Mouse (Mus musculus): ENCODE results near the gene Lman2l. TPM values are rescaled to one million over a fixed set of nuclear protein-coding genes. Genes with fewer than 3 reads are reported as not detected.

Lman2l gene
- 39.1 and 39.6 TPM in 2 replicates for polyA plus RNA-seq (2012; rRNA removed)

DNA sequence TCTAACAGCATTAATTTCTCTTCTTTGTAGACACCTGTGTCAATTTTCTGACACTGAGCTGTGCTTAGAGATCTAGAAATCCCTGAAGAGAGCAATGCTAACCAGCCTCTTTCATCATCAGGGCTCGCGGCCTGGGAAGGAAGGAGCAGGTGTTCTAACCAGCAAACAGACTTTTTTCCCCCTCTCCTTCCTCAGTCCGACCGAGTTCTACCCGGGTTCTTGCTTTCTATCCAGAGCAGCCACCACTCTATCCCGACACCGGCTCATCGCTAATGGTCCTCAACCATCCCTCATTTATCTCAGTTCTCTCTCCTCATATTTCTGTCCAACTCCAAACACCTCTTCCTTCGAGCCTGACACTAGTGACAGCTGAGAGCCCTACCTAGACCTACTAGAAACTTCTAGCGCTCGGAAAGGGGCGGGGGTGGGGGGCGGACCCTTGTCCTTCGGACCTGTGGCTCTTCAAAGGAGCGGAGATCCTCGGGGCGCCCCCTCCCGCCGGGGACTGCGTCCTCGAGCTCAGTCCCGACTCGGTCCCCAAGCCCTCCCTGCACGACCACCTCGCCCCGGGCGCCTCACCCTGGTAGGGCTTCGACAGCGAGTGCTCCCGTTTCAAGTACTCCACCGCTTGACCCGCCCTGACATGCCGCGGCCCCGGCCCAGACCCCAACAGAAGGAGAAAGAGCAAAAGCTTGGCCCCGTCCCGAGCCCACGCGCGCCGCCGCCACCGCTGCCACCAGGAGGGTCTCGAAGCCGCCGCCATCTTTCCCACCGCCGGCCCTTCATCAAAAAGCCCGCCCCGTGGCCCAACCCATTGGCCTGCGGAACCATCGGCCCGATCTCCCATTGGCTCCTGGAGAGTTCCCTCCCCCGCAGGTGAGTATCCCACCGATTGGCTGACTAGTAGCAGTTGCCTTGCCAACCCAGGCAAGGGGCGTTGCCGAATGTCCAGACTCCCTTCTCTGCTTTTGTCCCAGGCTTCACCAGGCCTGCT is at the start of gene Lman2l:
Gene Lman2l, minus strand, starts transcription at position 801 of the 994 bp plus-strand sequence.
- peak; percentile 97 to 98 for DNase-seq (ENCODE audit: extremely low spot score in 1 of 2, low spot score in 1 of 2)

- DNase-seq (ENCODE audit: extremely low spot score in 1 of 2, low spot score in 1 of 2): no peak
Observed at GRCm38 (mm10) chr1:36493299-36493698, 48.2 kb upstream of the Lman2l start.

- no peak for DNase-seq (ENCODE audit: extremely low spot score in 1 of 2, low spot score in 1 of 2)
Observed at GRCm38 (mm10) chr1:36492416-36493139, 47.5 kb upstream of the Lman2l start.

- no peak for DNase-seq (ENCODE audit: extremely low spot score in 1 of 2, low spot score in 1 of 2)
Observed at GRCm38 (mm10) chr1:36489661-36490060, 44.6 kb upstream of the Lman2l start.

DNA sequence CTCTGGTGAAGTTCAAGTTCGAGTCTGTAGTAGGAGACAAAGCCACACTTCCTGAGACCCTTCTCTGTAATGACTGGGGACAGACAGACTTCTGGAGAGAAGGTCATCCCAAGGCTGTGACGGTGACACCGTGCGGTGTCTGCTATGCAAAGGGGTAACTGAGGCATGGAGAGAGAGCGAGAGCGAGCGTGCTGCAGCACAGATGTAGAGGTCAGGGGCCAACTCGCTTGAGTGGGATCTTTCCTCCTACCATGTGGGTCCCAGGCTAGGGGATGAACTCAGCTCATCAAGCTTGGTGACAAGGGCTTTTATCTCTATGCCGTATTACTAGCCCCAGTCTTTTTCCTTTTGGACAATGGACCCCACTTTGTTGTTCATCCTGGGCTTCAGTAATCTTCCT is 42.0 kb upstream of the Lman2l start:
- DNase-seq (ENCODE audit: extremely low spot score in 1 of 2, low spot score in 1 of 2): no peak

- DNase-seq (ENCODE audit: extremely low spot score in 1 of 2, low spot score in 1 of 2): no peak
Observed at GRCm38 (mm10) chr1:36485080-36485479, 40.0 kb upstream of the Lman2l start.

DNA sequence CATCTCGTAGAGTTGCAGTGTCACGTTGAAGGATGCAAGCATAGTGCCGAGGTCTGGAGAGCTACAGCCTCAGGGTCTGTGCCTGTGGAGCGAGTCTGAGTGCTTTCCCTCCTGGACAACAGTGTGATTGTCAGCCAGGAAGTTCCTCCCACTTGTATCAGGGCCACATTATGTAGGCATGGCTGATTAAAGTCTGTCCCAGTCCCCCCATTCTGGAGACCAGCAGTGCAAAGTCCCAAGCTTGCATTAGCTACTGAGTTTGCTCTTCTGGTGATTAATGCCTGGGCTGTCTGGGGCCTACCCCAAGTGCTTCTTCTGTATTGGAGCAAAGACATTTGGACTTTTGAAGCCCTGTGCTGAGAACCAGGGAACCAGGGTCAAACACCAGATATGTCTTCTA is 38.8 kb upstream of the Lman2l start:
- DNase-seq (ENCODE audit: extremely low spot score in 1 of 2, low spot score in 1 of 2): no peak

DNA sequence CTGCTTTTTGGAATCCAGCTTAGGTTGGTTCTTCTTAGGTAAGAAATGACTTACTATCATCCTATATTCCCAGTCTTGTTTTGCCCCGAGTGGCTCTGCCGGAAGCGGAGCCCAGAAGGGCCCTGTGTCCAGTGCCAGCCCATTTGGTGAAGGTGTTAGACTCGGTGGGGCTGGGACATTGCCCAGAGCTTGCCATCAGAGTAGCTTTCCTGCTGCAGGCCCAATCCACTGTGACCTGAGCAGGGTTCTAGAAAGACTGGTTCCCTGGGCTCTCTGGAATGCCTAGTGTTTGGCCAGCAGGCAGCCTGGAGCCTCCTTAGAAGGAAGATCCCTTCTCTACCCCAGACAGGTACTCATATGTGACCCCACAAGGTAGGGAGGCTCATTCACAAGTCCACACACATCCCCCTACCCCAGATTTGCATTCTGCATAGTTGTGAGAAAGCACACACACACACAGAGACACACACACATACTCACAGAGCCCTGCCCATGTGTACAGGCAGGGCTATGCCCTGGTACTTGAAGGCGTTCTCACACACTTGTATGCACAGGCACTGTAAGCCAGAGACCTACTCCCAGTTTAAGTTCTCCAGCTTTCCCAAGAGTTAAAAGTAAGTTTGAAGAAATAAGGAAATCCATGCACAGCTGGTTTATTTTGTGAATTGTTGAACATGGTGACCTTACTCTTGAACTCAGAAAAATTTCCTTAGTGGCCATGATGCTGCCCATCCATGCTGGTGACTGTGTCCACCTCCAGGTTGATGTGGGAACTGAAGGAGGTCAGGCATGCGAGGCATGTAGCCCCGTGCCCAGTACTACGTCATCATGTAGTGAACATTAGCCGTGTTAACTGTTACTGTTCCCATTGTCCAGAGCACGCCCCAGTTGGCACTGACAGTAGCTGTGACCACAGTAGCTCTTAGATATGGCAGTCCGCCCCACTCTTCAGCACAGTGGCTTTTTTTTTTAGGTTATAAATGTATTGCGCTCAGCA is 35.1 kb upstream of the Lman2l start:
- no peak for DNase-seq (ENCODE audit: extremely low spot score in 1 of 2, low spot score in 1 of 2)

DNA sequence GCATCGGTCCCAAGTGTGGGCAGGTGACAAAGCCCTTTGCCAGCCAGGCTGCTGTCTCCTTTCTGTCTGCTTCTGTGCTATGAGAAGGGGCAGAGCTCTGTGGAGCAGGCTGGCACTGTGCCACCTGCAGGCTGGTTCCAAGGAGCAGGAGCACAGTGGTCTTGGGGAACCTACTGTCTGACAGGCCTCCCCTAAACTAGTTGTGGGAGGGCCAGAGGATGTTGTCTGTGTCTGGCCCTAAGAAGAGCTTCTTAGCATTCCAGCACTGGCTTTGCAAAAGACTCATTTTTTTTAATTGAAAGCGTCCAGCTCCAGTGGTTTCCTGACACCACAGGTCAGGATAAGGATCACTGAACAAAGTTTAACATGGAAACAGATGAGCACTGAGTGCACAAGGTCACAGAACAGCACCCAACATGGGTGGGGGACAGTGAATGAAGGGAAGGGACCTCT is 33.3 kb upstream of the Lman2l start:
- no peak for DNase-seq (ENCODE audit: extremely low spot score in 1 of 2, low spot score in 1 of 2)

GRCm38 (mm10) chr1:36476426-36476825 is 31.4 kb upstream of the Lman2l start:
- no peak for DNase-seq (ENCODE audit: extremely low spot score in 1 of 2, low spot score in 1 of 2)

DNA sequence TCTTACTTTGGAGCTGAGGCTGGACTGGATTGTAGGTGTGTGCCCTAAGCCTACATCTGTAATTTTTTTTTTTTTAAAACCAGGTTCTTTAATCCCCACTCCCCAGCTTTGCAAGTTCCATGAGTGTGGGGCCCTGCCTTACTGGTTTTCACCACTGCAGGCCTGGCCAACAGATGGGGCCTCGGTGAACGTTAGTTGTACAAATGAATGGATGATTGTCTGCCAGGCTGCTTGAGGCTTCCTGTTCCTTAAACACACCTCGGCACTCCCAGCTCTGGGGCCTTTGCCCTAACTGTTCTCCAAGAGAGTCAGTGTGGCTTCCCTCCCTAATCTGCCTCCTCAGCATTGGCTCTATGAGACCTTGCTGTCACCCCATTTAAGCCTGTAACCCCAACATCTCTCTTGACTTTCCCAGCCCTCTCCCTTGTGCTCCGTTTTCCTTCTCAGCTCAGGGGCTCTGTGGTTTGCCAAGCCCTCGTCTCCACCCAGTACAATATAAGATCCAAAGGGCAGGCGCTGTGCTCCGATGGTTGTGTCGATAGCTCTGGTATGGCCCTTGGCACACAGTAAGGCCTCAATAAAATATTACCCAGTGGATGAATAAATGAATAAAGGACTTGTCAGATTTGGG is 30.5 kb upstream of the Lman2l start:
- no peak for DNase-seq (ENCODE audit: extremely low spot score in 1 of 2, low spot score in 1 of 2)

DNA sequence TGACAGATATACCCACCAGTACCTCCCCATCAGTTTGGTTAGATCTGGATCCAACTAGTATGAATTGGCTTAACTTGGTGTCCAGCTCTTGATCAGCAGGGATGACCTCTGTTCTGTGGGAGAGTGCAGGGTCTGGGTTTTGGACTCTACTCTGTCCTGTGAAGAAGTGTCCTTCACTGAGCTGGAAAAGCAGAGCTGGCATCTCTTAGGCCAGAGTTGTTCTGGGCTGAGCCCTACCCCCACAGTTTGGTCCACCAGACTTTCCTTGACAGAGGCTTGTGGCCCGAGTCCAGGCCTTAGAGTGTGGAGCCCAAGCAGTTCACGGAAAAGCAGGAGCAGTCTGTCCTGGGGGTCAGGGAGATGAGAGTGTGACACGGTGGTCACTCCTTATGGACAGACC is 29.6 kb upstream of the Lman2l start:
- no peak for DNase-seq (ENCODE audit: extremely low spot score in 1 of 2, low spot score in 1 of 2)

DNA sequence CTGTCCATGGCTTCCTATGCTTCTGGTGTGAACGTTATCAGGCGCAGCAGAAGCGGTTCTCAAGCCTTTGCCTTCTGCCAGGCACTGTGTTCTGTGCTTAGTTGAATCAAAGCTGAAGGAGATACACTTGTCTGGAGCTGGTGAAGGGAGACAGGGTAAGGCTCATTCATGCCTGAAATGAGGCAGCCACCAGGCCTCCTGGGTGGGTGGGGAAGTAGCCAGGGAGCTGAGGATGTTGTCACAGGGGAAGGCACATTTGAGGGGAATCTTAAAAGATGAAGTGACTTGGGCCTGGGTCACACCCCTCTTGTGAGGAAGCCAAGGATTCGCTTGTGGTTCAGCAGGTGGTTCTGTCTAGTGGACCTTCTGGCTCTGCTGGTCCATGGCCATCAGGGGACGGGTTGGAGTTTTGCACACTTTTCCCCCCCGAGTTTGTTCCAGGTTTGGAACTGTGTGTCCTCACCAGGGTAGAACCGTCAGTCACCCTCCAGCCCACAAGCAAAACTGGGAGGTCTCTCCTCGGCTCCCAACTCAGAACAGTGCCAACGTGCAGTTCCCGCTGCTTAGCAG is 28.2 kb upstream of the Lman2l start:
- no peak for DNase-seq (ENCODE audit: extremely low spot score in 1 of 2, low spot score in 1 of 2)

- DNase-seq (ENCODE audit: extremely low spot score in 1 of 2, low spot score in 1 of 2): no peak
Observed at GRCm38 (mm10) chr1:36472106-36472440, 27.0 kb upstream of the Lman2l start.

- peak; percentile 52 to 83 for DNase-seq (ENCODE audit: extremely low spot score in 1 of 2, low spot score in 1 of 2)
Observed at GRCm38 (mm10) chr1:36471181-36472105, 26.4 kb upstream of the Lman2l start, which contains the start of gene Cnnm4. Gene Cnnm4 (plus strand): TSS chr1:36471620.

GRCm38 (mm10) chr1:36469811-36470444 is 24.9 kb upstream of the Lman2l start:
- DNase-seq (ENCODE audit: extremely low spot score in 1 of 2, low spot score in 1 of 2): no peak

DNA sequence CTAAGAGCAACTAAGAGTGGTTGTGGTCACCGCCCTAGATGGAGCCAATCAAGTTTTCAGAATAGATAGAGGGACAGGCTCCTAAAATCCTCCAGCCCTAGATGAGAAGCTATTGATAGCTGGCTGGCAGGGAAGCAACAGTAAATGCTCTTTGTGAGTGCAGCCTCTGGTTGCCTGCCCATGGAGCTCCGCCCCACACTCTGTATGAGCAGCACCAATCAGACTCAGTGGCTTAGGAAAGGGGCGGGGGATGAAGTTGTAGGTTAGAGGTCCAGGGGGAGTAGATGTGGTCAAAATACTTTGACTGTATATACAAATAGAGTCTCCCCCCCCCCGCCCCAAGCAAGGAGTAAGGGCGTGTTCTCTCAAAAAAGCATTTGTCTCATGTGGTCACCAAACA is 22.4 kb upstream of the Lman2l start:
- no peak for DNase-seq (ENCODE audit: extremely low spot score in 1 of 2, low spot score in 1 of 2)

DNA sequence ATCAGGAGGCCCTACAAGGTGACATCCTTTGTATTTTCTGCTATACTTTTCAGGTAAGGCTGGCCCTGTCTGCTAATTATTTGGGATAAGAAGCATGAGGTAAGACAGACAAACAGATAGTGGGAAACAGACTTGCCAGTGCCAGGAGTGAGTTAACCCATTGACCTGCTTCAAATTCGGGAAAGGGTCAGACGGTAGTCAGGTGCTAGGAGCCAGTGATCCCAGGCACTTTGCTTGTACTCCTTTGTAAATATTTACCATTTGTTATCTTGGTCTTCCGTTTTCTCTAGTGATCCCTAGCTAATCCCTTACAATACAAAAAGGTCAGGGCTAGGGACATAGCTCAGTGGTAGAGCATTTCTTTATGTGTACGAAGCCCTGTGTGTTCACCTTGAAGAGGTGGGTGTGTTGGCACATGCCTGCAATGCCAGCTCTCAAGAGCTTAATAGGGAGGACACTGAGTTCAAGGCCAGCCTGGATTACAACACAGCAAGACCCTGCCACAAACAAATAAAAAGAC is 20.6 kb upstream of the Lman2l start:
- DNase-seq (ENCODE audit: extremely low spot score in 1 of 2, low spot score in 1 of 2): no peak
